Mouse (Mus musculus): ENCODE data around the gene Mtnr1a. TPM values are rescaled to one million over a fixed set of nuclear protein-coding genes. Genes with fewer than 3 reads are reported as not detected.
A peak's percentile ranks its signal among the peaks of the same experiment; 100 is the strongest.
"Not testable (repeated sequence)": the region's sequence is repeated elsewhere in the genome, so short reads cannot be mapped to it uniquely, and the experiment has no call there.

The Mtnr1a gene
- total RNA-seq (2021) = not detected
- long read RNA-seq, experiment 1 = 0 reads
- long read RNA-seq, experiment 2 = 0 reads

DNA sequence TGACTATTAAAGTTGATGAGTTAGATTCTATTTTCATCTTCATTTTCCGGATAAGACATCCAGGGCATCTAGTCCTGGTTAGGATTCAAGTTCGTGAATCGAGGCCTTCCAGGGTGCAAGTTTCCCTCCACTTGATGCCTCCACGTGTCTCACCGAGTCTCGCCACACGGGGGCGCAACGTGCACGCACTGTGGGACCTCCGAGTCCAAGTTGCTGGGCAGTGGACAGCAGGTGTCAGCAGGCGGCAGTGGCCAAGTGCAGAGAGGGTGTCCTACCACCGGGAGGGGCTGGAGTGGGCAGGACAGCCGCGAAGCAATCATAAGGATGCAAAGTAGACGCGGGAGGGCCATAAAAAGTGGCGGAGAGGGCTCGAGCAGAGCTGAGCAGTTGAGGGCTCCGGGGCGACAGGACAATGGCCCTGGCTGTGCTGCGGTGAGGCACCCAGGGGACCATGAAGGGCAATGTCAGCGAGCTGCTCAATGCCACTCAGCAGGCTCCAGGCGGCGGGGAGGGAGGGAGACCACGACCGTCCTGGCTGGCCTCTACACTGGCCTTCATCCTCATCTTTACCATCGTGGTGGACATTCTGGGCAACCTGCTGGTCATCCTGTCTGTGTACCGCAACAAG, at the start of gene Mtnr1a:
TSS of gene Mtnr1a (plus strand) at position 379 of the 628 bp plus-strand sequence.
- DNase-seq = peak; percentile 90
- intact Hi-C loops (cut with DNase I; ENCODE audit: low total_unique reads) = loop anchor here (2.0 kb wide), 1 partner anchor 168 kb away; no protein-coding TSS in a partner anchor

DNA sequence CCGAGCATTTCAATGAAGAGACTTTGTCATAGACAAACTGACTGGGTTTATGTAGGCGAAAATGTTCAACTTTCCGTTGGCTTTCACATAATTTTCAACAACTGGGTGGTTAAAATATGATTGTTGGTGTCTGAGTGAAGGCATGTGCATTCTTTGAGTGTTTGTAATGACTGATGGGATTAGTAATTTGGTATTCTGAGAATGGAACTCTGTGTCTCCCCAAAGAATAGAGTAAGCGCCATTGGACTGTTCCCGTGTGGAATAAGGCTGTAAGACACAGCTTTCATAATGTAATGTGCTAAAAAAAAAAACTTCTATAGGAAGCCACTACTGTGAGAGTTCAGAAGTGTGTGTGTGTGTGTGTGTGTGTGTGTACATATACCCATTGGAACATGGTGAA, 49.7 kb upstream of the Mtnr1a start:
- no peak for DNase-seq
- intact Hi-C loops (cut with DNase I; ENCODE audit: low total_unique reads) = no loop called here

DNA sequence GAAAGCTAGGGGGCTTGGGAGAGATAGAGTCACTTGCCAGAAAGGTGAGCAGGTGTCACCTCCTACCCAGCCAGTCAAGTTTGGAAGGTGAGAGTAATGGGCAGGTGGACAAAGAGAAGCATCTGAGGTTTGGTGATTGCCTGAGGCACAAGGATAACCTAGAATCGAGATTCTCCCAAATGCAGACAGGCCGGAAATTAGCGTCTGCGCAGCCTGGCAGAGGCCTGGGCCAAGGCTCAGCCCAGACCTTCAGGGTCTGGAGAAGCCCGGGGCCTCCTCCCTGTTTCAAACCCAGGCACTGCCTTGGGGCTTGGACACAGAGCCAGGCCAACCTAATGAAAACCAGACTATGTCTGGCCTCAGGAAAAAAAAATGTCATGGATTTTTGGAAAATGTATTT, 47.8 kb upstream of the Mtnr1a start:
- intact Hi-C loops (cut with DNase I; ENCODE audit: low total_unique reads) = no loop called here
- no peak for DNase-seq

DNA sequence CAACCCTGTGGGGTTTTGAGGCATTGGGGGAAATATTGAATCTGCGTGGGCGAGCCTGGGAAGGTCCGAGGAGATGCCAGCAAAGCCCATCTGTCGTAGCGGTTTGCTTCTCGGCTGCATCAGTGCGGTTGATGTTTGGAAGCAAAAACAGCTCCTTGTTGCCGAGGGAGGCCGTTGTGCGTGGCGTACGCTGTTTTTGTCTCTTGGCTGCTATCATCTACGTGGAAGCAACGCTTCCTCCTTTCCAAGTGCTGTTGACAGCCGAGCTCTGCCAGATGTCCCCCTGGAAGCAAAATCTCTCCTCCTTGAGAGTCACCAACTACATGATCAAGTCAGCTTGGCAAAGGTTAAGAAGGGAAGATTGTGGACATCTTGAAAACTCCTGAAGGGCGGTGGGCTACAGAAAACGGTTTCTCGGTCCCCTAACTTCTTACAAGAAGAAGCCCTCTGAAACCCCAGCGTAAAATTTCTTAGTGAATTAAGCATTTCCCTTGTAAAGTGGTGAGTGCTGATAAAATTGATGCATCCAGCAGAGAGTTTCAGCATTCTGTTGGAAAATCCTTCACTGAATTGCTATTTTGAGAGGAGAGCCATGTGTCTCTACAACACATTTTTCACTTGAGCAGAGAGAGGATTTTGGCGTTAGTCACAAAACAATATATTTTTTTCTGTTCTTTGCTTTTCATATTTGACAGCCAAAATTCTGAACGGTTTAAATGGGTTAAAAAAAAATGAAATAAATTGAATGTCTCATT, 46.8 kb upstream of the Mtnr1a start:
- intact Hi-C loops (cut with DNase I; ENCODE audit: low total_unique reads) = no loop called here
- DNase-seq = no peak

DNA sequence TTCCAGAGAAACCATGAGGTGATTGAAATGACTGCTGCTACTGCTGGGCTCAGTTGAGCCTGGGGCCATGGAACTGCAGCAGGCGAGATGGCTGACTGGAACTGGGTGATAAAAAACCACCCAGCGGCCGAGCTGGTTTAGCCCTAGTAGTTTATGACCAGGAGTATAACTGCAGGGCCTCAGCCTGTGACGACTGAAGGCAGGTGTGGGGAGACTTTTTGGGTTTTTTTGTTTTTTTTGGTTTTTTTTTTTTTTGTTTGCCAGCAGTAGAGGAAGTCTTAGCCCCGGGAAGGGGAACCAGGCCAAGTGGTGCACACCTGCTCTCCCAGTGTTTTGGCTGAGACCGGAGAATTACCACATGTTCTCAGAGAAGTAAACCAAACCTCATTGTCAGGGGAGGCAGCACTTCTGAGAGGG, 40.8 kb upstream of the Mtnr1a start:
- DNase-seq = no peak
- intact Hi-C loops (cut with DNase I; ENCODE audit: low total_unique reads) = no loop called here

DNA sequence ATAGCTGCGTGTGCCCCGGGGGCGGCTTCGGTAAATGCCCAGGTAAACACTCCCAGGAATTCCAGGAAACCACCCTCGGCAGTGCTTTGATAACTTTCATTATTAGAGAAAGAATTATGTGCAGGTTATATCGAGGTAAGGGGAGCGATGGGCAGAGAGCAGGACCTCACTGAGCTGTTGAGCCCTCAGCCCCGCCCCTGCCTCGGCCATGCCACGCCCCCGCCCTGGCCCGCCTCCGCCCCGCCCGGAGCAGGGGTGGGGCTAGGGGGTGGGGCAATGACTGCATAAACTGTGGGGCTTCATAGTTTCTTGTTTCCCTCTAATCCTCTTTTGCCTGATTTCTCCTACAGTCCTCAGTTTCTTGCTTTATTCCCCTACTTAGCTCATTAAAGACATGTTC, 30.6 kb upstream of the Mtnr1a start:
- intact Hi-C loops (cut with DNase I; ENCODE audit: low total_unique reads) = no loop called here
- no peak for DNase-seq

DNA sequence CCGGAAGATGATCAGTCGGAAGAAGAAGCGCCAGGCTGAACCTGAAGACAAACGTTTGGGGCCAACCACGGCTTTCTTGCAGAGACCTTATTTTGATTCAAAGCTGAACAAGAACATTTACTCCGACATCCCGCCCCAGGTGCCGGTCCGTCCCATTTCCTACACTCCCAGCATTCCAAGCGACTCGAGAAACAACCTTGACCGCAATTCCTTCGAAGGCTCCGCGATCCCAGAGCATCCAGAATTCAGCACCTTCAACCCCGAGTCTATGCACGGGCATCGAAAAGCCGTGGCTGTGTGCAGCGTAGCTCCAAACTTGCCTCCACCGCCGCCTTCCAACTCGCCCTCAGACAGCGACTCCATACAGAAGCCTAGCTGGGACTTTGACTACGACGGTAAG, 24.8 kb upstream of the Mtnr1a start:
- intact Hi-C loops (cut with DNase I; ENCODE audit: low total_unique reads) = no loop called here
- DNase-seq = no peak

DNA sequence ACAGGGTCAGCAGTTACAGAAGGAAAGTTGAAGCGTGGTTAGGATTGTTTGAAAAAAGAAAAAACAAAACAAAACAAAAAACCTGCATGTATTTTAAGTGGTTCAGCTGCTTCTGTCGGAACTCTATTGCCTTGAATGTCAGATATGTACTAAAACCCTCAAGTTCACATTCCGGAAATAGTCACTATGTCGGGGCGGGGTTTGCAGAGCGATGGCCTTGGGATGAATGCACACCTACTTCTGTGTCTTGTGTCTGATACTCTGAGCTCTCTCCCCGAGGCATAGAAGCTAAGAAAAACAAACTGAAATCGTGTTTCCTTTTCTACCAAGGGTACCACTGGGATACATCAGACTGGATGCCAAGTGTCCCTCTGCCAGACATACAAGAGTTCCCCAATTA, 18.5 kb upstream of the Mtnr1a start:
- intact Hi-C loops (cut with DNase I; ENCODE audit: low total_unique reads) = no loop called here
- DNase-seq = no peak

DNA sequence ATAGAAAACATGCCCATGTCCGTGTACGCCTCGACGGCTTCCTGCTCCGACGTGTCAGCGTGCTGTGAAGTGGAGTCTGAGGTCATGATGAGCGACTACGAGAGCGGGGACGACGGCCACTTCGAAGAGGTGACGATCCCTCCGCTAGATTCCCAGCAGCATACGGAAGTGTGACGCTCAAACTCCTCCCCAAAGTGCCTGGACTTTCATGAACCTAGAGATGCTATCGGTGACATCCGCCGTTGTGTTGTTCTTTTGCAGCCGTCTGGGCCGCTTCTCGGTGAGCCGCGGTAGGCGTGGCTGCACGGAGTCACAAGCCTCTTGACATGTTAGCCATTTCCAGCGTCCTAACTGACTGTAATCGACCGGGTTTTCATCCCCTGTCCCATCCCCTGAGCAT, 17.7 kb upstream of the Mtnr1a start:
- no peak for DNase-seq
- intact Hi-C loops (cut with DNase I; ENCODE audit: low total_unique reads) = no loop called here

DNA sequence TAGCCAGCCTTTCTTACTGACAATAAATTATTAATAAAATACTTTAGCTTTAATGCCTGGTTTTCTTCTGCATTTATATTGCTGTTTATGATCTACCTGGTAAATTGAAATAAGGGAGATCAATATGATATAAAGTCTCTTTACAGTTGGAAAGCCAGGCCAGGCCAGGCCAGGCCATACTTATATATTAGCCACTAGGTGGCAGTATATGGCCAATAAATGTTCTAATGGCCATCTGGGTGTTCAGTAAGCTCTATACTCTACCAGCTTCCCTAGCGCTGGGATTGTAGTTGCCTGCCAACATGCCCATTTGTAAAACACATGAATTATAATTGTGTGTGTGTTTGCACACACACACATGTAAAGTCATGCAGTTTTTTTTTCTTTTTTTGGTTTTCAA, 16.7 kb upstream of the Mtnr1a start:
- intact Hi-C loops (cut with DNase I; ENCODE audit: low total_unique reads) = no loop called here
- no peak for DNase-seq

DNA sequence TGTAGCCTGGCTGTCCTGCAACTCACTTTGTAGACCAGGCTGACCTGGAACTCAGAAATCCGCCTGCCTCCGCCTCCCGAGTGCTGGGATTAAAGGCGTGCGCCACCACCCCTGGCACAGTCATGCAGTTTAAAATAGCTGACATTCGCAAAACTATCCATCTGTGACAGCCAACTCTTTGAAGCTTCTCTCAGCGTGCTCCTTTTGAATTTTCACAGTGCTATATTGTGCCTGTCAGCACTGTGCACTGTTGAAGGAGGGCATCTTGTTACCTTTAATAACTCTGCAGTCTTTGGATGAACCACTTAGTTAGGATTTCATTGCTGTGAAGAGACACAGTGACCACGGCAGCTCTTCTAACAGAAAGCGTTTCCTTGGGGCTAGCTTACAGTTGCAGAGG, 16.3 kb upstream of the Mtnr1a start:
- DNase-seq = no peak
- intact Hi-C loops (cut with DNase I; ENCODE audit: low total_unique reads) = no loop called here

DNA sequence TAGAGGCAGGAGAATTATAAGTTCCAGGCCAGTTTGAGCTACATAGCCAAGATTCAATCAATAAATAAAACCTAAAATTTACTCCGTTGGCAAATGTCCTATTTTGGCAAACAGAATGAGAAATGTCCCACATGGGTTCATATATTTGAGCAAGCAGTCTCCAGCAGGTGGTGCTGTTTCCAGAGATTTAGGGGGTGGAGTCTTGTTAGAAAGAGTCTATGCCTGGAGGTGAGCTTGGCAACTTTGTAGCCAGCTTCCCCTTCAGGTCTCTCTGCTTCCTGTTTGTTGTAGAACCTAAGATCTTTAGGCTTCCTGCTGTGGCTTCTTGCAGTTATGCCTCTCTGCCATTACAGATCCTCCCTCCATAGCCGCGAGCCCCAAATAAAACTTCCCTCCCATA, 13.4 kb upstream of the Mtnr1a start:
- DNase-seq = no peak
- intact Hi-C loops (cut with DNase I; ENCODE audit: low total_unique reads) = no loop called here

DNA sequence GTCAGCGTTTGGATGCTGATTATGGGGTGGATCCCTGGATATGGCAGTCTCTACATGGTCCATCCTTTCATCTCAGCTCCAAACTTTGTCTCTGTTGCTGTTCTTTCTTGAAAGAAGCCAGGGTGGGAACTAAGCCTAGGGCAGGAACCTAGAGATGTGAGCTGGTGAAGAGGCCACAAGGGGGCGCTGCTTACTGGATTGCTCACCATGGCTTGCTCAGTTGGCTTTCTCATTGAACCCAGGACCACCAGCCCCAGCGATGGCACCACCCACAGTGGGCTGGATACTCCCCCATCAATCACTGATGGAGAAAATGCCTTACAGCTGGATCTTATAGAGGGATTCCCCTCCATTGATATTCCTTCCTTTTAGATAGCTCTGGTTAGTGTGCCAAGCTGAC, 12.1 kb upstream of the Mtnr1a start:
- intact Hi-C loops (cut with DNase I; ENCODE audit: low total_unique reads) = no loop called here
- DNase-seq = no peak

DNA sequence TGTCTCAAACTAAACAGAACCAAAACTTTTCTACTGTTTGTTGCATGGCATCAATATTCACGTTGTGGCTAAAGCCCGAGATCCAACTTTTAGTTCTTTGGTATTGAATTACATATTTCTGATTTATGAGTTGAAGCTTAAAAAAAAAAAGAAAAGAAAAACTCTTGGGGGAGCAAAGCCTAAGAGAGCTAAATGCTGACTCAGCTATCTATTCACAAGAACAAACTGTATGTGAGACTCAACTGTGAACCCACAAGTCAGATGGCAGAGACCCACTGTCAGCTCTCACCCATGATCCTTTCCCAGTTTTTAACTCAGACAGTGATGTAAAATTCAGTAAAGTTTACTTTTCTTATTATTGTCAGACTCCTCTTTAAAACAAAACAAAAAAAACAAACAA, 8.9 kb upstream of the Mtnr1a start:
- DNase-seq = no peak
- intact Hi-C loops (cut with DNase I; ENCODE audit: low total_unique reads) = no loop called here

DNA sequence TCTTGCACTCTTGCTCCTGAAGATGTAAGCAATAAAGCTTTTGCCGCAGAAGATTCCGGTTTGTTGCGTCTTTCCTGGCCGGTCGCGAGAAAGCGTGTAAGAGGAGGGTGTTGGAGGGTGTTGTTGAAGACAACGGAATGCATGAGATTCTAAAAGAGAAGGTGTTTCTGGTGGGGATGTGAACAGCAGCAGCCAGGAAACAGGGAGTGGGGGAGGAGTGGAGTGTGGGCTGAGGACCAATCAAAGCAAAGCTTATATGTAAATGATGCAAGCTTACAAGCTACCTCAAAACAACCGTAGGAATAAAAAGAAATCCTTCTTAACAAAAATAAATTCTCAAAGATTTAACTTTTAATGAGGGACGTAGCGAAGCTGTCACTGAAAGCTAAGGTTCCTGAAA, 6.6 kb upstream of the Mtnr1a start:
- intact Hi-C loops (cut with DNase I; ENCODE audit: low total_unique reads) = no loop called here
- no peak for DNase-seq

DNA sequence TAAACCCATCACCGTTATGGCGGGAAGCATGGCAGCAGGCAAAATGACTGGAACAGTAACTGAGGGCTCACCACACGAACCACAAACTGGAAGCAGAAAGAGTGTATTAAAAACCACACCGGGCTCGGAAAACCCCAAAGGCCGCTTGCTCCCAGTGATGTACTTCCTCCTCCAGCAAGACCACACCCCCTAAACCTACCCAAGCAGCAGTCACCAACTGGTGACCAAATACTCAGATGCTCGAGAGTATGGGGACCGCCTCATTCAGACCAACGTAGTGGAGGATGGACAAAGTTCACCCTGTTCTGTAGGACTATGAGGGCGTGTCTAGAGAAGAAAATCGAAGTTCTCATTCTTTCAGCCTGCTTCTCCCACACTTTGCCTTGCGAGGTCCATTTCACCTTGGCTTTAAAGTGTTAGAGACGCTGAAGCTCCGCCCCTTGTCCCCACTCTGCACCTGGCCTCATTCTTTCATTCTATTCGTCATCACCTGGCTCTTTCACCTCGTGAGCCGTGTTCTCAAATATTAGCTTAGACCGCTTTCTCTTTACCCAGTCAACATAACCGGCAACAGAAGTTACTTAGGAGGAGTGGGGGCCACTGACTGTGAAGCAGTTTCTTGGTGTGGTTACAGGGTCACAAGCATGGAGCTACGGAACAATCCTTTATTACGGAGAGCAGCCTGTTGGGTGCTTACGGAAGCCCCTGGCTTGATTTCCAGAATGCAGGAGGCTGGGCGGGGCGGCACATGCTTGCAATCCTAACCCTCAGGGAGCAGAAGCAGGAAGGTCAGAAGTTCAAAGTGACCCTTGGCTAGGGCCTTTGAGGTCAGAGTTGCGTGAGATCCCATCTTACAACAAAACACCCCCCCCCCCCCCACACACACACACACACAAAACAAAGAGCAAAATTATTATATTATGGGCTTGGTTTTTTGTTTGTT, 5.7 kb upstream of the Mtnr1a start:
- DNase-seq = no peak
- intact Hi-C loops (cut with DNase I; ENCODE audit: low total_unique reads) = no loop called here

DNA sequence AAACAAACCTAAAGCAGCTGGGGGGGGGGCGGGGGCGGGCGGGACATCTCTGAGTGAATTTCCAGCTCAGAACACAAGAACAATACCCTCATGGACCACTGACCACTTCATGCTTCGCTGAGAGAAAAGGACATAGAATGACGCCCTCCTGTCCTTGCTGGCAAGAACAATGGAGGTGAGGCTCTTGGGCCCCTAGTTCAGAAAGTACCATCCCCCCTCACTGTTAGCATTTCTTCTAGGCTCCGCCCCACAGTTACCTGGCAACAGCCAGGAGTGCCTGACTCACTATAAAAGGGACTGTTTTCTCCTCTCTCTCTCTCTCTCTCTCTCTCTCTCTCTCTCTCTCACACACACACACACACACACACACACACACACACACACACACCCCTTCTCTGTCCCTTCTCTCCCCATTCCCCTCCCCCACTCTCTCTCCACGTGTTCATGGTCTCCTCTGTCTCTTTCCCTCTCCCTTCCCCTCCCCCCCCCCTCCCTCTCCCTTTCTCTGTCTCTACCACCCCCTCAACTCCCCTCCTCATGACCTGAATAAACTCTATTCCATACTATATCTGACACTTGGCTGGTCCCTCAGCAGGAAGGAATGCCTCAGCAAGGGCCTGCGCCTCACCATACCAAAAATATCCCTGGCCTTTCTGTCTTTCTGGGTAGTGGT, 4.6 kb upstream of the Mtnr1a start:
- no peak for DNase-seq
- intact Hi-C loops (cut with DNase I; ENCODE audit: low total_unique reads) = no loop called here

DNA sequence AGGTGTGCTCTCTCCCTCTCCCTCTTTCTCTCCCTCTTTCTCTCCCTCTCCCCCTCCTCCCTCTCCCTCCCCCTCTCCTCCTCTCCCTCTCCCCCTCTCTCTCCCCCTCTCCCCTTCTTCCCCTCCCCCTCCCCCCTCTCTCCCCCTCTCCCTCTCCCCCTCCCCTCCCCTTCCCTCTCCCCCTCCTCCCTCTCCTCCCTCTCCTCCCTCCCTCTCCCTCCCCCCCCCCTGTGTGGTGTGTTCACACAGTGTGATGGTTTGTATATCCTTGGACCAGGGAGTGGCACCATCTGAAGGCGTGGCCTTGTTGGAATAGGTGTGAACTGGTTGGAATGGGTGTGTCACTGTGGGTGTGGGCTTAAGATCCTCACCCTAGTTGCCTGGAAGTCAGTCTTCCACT, 3.5 kb upstream of the Mtnr1a start:
- intact Hi-C loops (cut with DNase I; ENCODE audit: low total_unique reads) = not testable (repeated sequence)

DNA sequence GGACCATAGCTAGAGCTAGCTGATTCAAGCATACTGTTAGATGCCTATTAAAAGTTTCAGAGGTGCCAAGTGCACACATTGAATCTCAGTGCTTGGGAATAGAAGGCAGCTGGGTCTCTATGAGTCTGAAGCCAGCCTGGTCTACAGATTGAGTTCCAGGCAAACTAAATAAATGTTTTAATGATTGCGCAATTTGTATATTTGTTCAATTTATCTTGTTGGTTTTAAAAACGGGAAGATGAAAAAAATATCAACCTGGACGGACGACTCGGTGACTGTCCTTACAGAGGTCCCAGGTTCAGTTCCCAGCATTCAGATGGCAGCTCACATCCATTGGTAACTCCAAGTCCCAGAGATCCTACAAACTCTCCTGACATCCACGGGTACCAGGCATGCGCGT, 2.0 kb downstream of the Mtnr1a start:
- DNase-seq = no peak
- intact Hi-C loops (cut with DNase I; ENCODE audit: low total_unique reads) = no loop called here

More for the DNA sequence above, 3.5 kb upstream of the Mtnr1a start:
- not testable (repeated sequence) for DNase-seq

DNA sequence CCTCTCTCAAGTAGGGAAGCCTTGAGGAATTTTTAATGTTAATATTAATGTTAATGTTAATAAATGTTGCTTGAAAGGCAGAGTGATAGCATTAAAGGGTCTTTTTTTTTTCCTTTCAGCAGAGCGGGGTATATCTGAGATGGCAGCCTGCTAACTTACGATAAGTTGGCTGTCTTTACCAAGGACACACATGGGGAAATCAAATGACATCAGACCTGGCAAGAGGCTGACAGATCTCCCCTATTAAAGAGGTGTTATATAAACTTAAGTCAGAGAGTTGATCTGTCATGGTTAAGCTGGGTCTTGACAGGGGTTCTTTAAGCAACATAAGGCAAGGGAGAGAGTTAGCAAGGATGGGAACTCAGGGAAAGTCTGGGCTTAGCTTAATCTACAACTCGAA, 11.9 kb downstream of the Mtnr1a start:
- no peak for DNase-seq
- intact Hi-C loops (cut with DNase I; ENCODE audit: low total_unique reads) = no loop called here
